Comparison of ENCODE assay signal across 7 mouse cellular contexts in genomic region chr19:7164820-7165323, GRCm38 (mm10). TPM values are rescaled to one million over a fixed set of nuclear protein-coding genes. Genes with fewer than 3 reads are reported as not detected.
DNase-seq lines count a peak whose midpoint lies in the region; ATAC-seq and TF ChIP-seq lines count a peak whose summit lies in the region.

No protein-coding gene starts in this region.

- TF ChIP-seq EP300 in heart, postnatal 0 days (IDR thresholded peaks at IDR 0.05; ENCODE audit: low read depth), result no peak

- under 1% methylated on average over 35 of the region's 35 CpGs for WGBS in kidney, postnatal 0 days
- WGBS in heart, postnatal 0 days, result 1% methylated on average over 35 of the region's 35 CpGs
- WGBS in liver, embryonic 16.5 days (ENCODE audit: insufficient replicate concordance), result 1% methylated on average over 34 of the region's 35 CpGs

- no peaks in the 10 kb centered on the region for H3K36me3 ChIP-seq in kidney, postnatal 0 days (ENCODE audit: insufficient read depth, low read length)
- H3K36me3 ChIP-seq in heart, postnatal 0 days (replicated peaks; ENCODE audit: control insufficient read depth, insufficient read depth, low read length), result no peaks in the 10 kb centered on the region
- no peaks in the 10 kb centered on the region for H3K36me3 ChIP-seq in liver, embryonic 16.5 days (ENCODE audit: control insufficient read depth, insufficient read depth)

- H3K27me3 ChIP-seq in kidney, postnatal 0 days (ENCODE audit: insufficient read depth, low read length), result peaks cover 4% of the 10 kb centered on the region
- peaks cover 23% of the 10 kb centered on the region for H3K27me3 ChIP-seq in heart, postnatal 0 days (ENCODE audit: control insufficient read depth, insufficient read depth, low read length)
- H3K27me3 ChIP-seq in liver, embryonic 16.5 days (ENCODE audit: control insufficient read depth, insufficient read depth, low read depth, low read length), result peaks cover 58% of the 10 kb centered on the region

- peak overlapping the region; percentile 75 for H3K9ac ChIP-seq in kidney, postnatal 0 days (ENCODE audit: low read depth, low read length)
- H3K9ac ChIP-seq in heart, postnatal 0 days (replicated peaks; ENCODE audit: low read depth, low read length), result peak overlapping the region; percentile 66
- H3K9ac ChIP-seq in liver, embryonic 16.5 days (ENCODE audit: low read depth, low read length), result no peak overlapping the region

- DNase-seq in kidney, postnatal 0 days (ENCODE audit: low spot score), result no peak
- no peak for DNase-seq in kidney, adult 8-10 months
- peak; percentile 24 for DNase-seq in heart, postnatal 0 days (ENCODE audit: low spot score)
- peak; percentile 48 for DNase-seq in testis, postnatal 14 days (ENCODE audit: low spot score)
- no peak for DNase-seq in urinary bladder, adult 2 months (ENCODE audit: low spot score)

- H3K4me1 ChIP-seq in kidney, postnatal 0 days (replicated peaks; ENCODE audit: insufficient read depth, low read length), result peaks cover 20% of the 10 kb centered on the region; the same call in 1 of the 2 replicates
- H3K4me1 ChIP-seq in heart, postnatal 0 days (ENCODE audit: control insufficient read depth, insufficient read depth), result peaks cover 17% of the 10 kb centered on the region
- peaks cover 3% of the 10 kb centered on the region for H3K4me1 ChIP-seq in liver, embryonic 16.5 days (ENCODE audit: control insufficient read depth, low read depth, low read length)

- no peaks in the 10 kb centered on the region for H3K9me3 ChIP-seq in kidney, postnatal 0 days (replicated peaks; ENCODE audit: low read length)
- no peaks in the 10 kb centered on the region for H3K9me3 ChIP-seq in heart, postnatal 0 days (replicated peaks; ENCODE audit: control insufficient read depth, low read length)
- no peaks in the 10 kb centered on the region for H3K9me3 ChIP-seq in liver, embryonic 16.5 days (replicated peaks; ENCODE audit: control insufficient read depth, low read length)

- no peak for ATAC-seq in kidney, postnatal 0 days (replicated peaks; ENCODE audit: low FRiP score, low read depth)
- ATAC-seq in common myeloid progenitor, adult 5-6 weeks (replicated peaks; ENCODE audit: low read depth, poor library complexity, severe bottlenecking), result 0 out of 2 replicates have a peak, but pooled peaks have one; percentile 24
- 0 out of 2 replicates have a peak, but pooled peaks have one; percentile 24 for ATAC-seq in heart, postnatal 0 days (ENCODE audit: insufficient read depth, low read depth)
- ATAC-seq in liver, embryonic 16.5 days (ENCODE audit: low read depth), result no peak

- H3K4me3 ChIP-seq in kidney, postnatal 0 days (replicated peaks; ENCODE audit: low read depth, low read length), result peak overlapping the region; percentile 60
- H3K4me3 ChIP-seq in heart, postnatal 0 days (ENCODE audit: low read depth, low read length), result peak overlapping the region; percentile 73
- H3K4me3 ChIP-seq in liver, embryonic 16.5 days (ENCODE audit: low read depth, low read length), result peak overlapping the region; percentile 55

- no peak for TF ChIP-seq CTCF in kidney, postnatal 0 days (IDR thresholded peaks at IDR 0.05; ENCODE audit: low read depth)
- TF ChIP-seq CTCF in heart, postnatal 0 days (IDR thresholded peaks at IDR 0.05; ENCODE audit: low read depth), result no peak

- peak overlapping the region; percentile 99 for H3K4me2 ChIP-seq in kidney, postnatal 0 days (ENCODE audit: low read length)
- H3K4me2 ChIP-seq in heart, postnatal 0 days (ENCODE audit: low read depth, low read length), result peak overlapping the region; percentile 100
- H3K4me2 ChIP-seq in liver, embryonic 16.5 days (ENCODE audit: low read depth, low read length), result peak overlapping the region; percentile 62

- no peak overlapping the region for H3K27ac ChIP-seq in kidney, postnatal 0 days
- H3K27ac ChIP-seq in heart, postnatal 0 days (ENCODE audit: low read depth), result no peak overlapping the region
- H3K27ac ChIP-seq in liver, embryonic 16.5 days (ENCODE audit: low read length), result no peak overlapping the region

RNA-seq across cellular contexts. Expression of gene Otub1, which starts 41.2 kb away (rescaled TPM):
- 197 and 209 TPM in 2 replicates for polyA plus RNA-seq in kidney, postnatal 0 days (2015; fragmentation: Nextera tagmentation; extraction: Ambion mirVana)
- total RNA-seq in common myeloid progenitor, adult 5-6 weeks (2017), result 68.3 and 73.2 TPM in 2 replicates
- 127 and 139 TPM in 2 replicates for total RNA-seq in heart, postnatal 0 days (2014; rRNA removed; ENCODE audit: low replicate concordance)
- polyA plus RNA-seq in heart, postnatal 0 days (2015; fragmentation: Nextera tagmentation; extraction: Ambion mirVana), result 117 and 132 TPM in 2 replicates
- polyA plus RNA-seq in liver, embryonic 16.5 days (2015; fragmentation: Nextera tagmentation; extraction: Ambion mirVana), result 50.0 and 50.9 TPM in 2 replicates
- polyA plus RNA-seq in urinary bladder, adult 2 months (2012; rRNA removed), result 91.0 and 97.6 TPM in 2 replicates

RNA-seq across cellular contexts. Expression of gene Cox8a, which starts 52.5 kb away (rescaled TPM):
- 2,325 and 2,471 TPM in 2 replicates for polyA plus RNA-seq in kidney, postnatal 0 days (2015; fragmentation: Nextera tagmentation; extraction: Ambion mirVana)
- 385 and 388 TPM in 2 replicates for total RNA-seq in common myeloid progenitor, adult 5-6 weeks (2017)
- 1,841 and 2,074 TPM in 2 replicates for total RNA-seq in heart, postnatal 0 days (2014; rRNA removed; ENCODE audit: low replicate concordance)
- 3,012 and 3,042 TPM in 2 replicates for polyA plus RNA-seq in heart, postnatal 0 days (2015; fragmentation: Nextera tagmentation; extraction: Ambion mirVana)
- 563 and 565 TPM in 2 replicates for polyA plus RNA-seq in liver, embryonic 16.5 days (2015; fragmentation: Nextera tagmentation; extraction: Ambion mirVana)
- polyA plus RNA-seq in urinary bladder, adult 2 months (2012; rRNA removed), result 508 and 528 TPM in 2 replicates

RNA-seq across cellular contexts. Expression of gene Flrt1, which starts 59.3 kb away (rescaled TPM):
- polyA plus RNA-seq in kidney, postnatal 0 days (2015; fragmentation: Nextera tagmentation; extraction: Ambion mirVana), result 4.8 and 5.1 TPM in 2 replicates
- total RNA-seq in common myeloid progenitor, adult 5-6 weeks (2017), result not detected in 2 replicates
- 0.23 and 0.89 TPM in 2 replicates for total RNA-seq in heart, postnatal 0 days (2014; rRNA removed; ENCODE audit: low replicate concordance)
- polyA plus RNA-seq in heart, postnatal 0 days (2015; fragmentation: Nextera tagmentation; extraction: Ambion mirVana), result 1.0 TPM in 2 replicates
- polyA plus RNA-seq in liver, embryonic 16.5 days (2015; fragmentation: Nextera tagmentation; extraction: Ambion mirVana), result 0.09 and 0.19 TPM in 2 replicates
- 0.37 and 0.66 TPM in 2 replicates for polyA plus RNA-seq in urinary bladder, adult 2 months (2012; rRNA removed)

Comparison
In these comparisons a context has a peak if more than half of its experiments do, and no peak if none do; other contexts are left out.
1. ATAC-seq: peak in common myeloid progenitor, adult 5-6 weeks (single experiment) and heart, postnatal 0 days (single experiment); none in kidney, postnatal 0 days (single experiment) and liver, embryonic 16.5 days (single experiment).
2. DNase-seq: peak in heart, postnatal 0 days (single experiment) and testis, postnatal 14 days (single experiment); none in kidney, postnatal 0 days (single experiment), kidney, adult 8-10 months (0 of 2) and urinary bladder, adult 2 months (single experiment).
3. Peak in every context shown above with its lines, with median percentiles within 50 percentile points of each other: H3K4me2 ChIP-seq and H3K4me3 ChIP-seq.